Mouse (Mus musculus): Measurements from ENCODE around the gene Acsm5. TPM values are rescaled to one million over a fixed set of nuclear protein-coding genes. Genes with fewer than 3 reads are reported as not detected.
"Not testable (repeated sequence)": the region's sequence is repeated elsewhere in the genome, so short reads cannot be mapped to it uniquely, and the experiment has no call there.

Gene Acsm5
- polyA plus RNA-seq, 1 experiment from 2014 or later = not detected

- ATAC-seq (ENCODE audit: low FRiP score, low read depth) = no peak
Measured at GRCm38 (mm10) chr7:119554040-119554439, 34.8 kb downstream of the Acsm5 start, which contains the start of gene Acsm2. Gene Acsm2 (plus strand): TSS chr7:119554340.

GRCm38 (mm10) chr7:119559789-119560451 lies 40.7 kb downstream of the Acsm5 start:
- Histone ChIP-seq H3K36me3 (no peaks in the 10 kb centered on the region), H3K9ac (no peak overlapping the region), H3K27me3 (no peaks in the 10 kb centered on the region), H3K4me2 (no peak overlapping the region), H3K4me3 (no peak overlapping the region), H3K4me1 (replicated peaks) (no peaks in the 10 kb centered on the region), H3K9me3 (no peaks in the 10 kb centered on the region), H3K27ac (replicated peaks) (no peak overlapping the region)
- ATAC-seq (ENCODE audit: low FRiP score, low read depth) = no peak
- WGBS = 81% methylated on average over 3 of the region's 3 CpGs

More at GRCm38 (mm10) chr7:119554040-119554439, 34.8 kb downstream of the Acsm5 start, which contains the start of gene Acsm2:
- 88% methylated on average over 1 of the region's 1 CpGs for WGBS
- Histone ChIP-seq H3K4me3 (no peak within 1 kb of the TSS), H3K4me2 (no peak within 1 kb of the TSS), H3K27me3 (no peaks in the 10 kb centered on the region), H3K9me3 (no peaks in the 10 kb centered on the region), H3K27ac (replicated peaks) (no peak within 1 kb of the TSS), H3K9ac (no peak within 1 kb of the TSS), H3K36me3 (no peaks in the 10 kb centered on the region), H3K4me1 (replicated peaks) (no peaks in the 10 kb centered on the region)

GRCm38 (mm10) chr7:119560452-119560835 lies 41.2 kb downstream of the Acsm5 start:
- Histone ChIP-seq H3K9ac (no peak overlapping the region), H3K27ac (replicated peaks) (no peak overlapping the region), H3K9me3 (no peaks in the 10 kb centered on the region), H3K27me3 (no peaks in the 10 kb centered on the region), H3K36me3 (no peaks in the 10 kb centered on the region), H3K4me3 (no peak overlapping the region), H3K4me1 (replicated peaks) (no peaks in the 10 kb centered on the region), H3K4me2 (no peak overlapping the region)
- WGBS = 85% methylated on average over 3 of the region's 3 CpGs
- ATAC-seq (ENCODE audit: low FRiP score, low read depth) = no peak

- Histone ChIP-seq H3K36me3 (no peaks in the 10 kb centered on the region), H3K4me1 (replicated peaks) (no peaks in the 10 kb centered on the region), H3K9ac (no peak overlapping the region), H3K4me2 (no peak overlapping the region), H3K27me3 (no peaks in the 10 kb centered on the region), H3K4me3 (no peak overlapping the region), H3K9me3 (no peaks in the 10 kb centered on the region), H3K27ac (replicated peaks) (no peak overlapping the region)
- no peak for ATAC-seq (ENCODE audit: low FRiP score, low read depth)
- 57% methylated on average over 4 of the region's 4 CpGs for WGBS
Measured at GRCm38 (mm10) chr7:119561441-119561840, 42.2 kb downstream of the Acsm5 start.

- H3K9me3 ChIP-seq; H3K27me3 ChIP-seq; H3K36me3 ChIP-seq; H3K4me3 ChIP-seq; ATAC-seq (ENCODE audit: low FRiP score, low read depth); H3K4me1 ChIP-seq (replicated peaks); H3K9ac ChIP-seq; H3K27ac ChIP-seq (replicated peaks); H3K4me2 ChIP-seq: not testable (repeated sequence)
- 91% methylated on average over 2 of the region's 2 CpGs for WGBS
Measured at GRCm38 (mm10) chr7:119562476-119562875, 43.2 kb downstream of the Acsm5 start.

- ATAC-seq (ENCODE audit: low FRiP score, low read depth) = no peak
Measured at GRCm38 (mm10) chr7:119594530-119595107, 75.4 kb downstream of the Acsm5 start.

More at GRCm38 (mm10) chr7:119594530-119595107, 75.4 kb downstream of the Acsm5 start:
- no peak overlapping the region for H3K4me2 ChIP-seq
- H3K4me1 ChIP-seq (replicated peaks) = no peaks in the 10 kb centered on the region
- no peak overlapping the region for H3K4me3 ChIP-seq
- H3K9me3 ChIP-seq = no peaks in the 10 kb centered on the region
- WGBS = 89% methylated on average over 3 of the region's 3 CpGs
- H3K27me3 ChIP-seq = no peaks in the 10 kb centered on the region
- no peak overlapping the region for H3K9ac ChIP-seq
- H3K36me3 ChIP-seq = no peaks in the 10 kb centered on the region
- no peak overlapping the region for H3K27ac ChIP-seq (replicated peaks)

Other genes starting within 250 kb of the Acsm5 start
- gene Gp2, start 60.2 kb upstream of the Acsm5 start, polyA plus RNA-seq (2015; fragmentation: Nextera tagmentation; extraction: Ambion mirVana) = not detected in 2 replicates
- not detected in 2 replicates for gene Umod, start 40.2 kb upstream of the Acsm5 start, polyA plus RNA-seq (2015; fragmentation: Nextera tagmentation; extraction: Ambion mirVana)
- gene Pdilt, start 4.0 kb downstream of the Acsm5 start, polyA plus RNA-seq (2015; fragmentation: Nextera tagmentation; extraction: Ambion mirVana) = 0.22 and 0.38 TPM in 2 replicates
- gene Acsm2, start 34.9 kb downstream of the Acsm5 start, polyA plus RNA-seq (2015; fragmentation: Nextera tagmentation; extraction: Ambion mirVana) = 0.13 TPM in 1 of 2 replicates, not detected in the other
- gene Acsm1, start 87.6 kb downstream of the Acsm5 start, polyA plus RNA-seq (2015; fragmentation: Nextera tagmentation; extraction: Ambion mirVana) = not detected in 2 replicates
- gene Acsm4, start 170.6 kb downstream of the Acsm5 start, polyA plus RNA-seq (2015; fragmentation: Nextera tagmentation; extraction: Ambion mirVana) = not detected in 2 replicates
- gene Thumpd1, start 201.3 kb downstream of the Acsm5 start, polyA plus RNA-seq (2015; fragmentation: Nextera tagmentation; extraction: Ambion mirVana) = 74.5 and 76.4 TPM in 2 replicates
- 0.09 TPM in 1 of 2 replicates, not detected in the other for gene Acsm3, start 241.5 kb downstream of the Acsm5 start, polyA plus RNA-seq (2015; fragmentation: Nextera tagmentation; extraction: Ambion mirVana)